Mouse (Mus musculus) adrenal gland, postnatal 14 days (tissue): ENCODE data around the gene Gm7361. TPM values are rescaled to one million over a fixed set of nuclear protein-coding genes. Genes with fewer than 3 reads are reported as not detected.
A peak's percentile ranks its signal among the peaks of the same experiment; 100 is the strongest.
"Not testable (repeated sequence)": the region's sequence is repeated elsewhere in the genome, so short reads cannot be mapped to it uniquely, and the experiment has no call there.

ENCODE experiments used
- DNase-seq: peaks from one replicate; pipeline ENCODE4 v3.0.0; 2021; ENCODE audit warnings: mixed read lengths
- long read RNA-seq, 2 experiments: library from polyadenylated mRNA; stranded (forward); transcript quantifications; one replicate each; pipeline ENCODE4 v2.0.0; 2021
- total RNA-seq: library from RNA; stranded (reverse); gene quantifications from 2 replicates; pipeline ENCODE4 v1.2.3, GENCODE M21; 2021

Gm7361 gene
- 0.19 TPM in 1 of 2 replicates, not detected in the other for total RNA-seq
- long read RNA-seq, experiment 1 = 0 reads
- long read RNA-seq, experiment 2 = 0 reads

GRCm38 (mm10) chr5:26257391-26257790, at the start of gene Gm7361:
TSS of gene Gm7361 (plus strand) at chr5:26257691.
- not testable (repeated sequence) for DNase-seq

- DNase-seq = no peak
These were observed 46.5 kb upstream of the Gm7361 start for GRCm38 (mm10) chr5:26211030-26211429.

DNA sequence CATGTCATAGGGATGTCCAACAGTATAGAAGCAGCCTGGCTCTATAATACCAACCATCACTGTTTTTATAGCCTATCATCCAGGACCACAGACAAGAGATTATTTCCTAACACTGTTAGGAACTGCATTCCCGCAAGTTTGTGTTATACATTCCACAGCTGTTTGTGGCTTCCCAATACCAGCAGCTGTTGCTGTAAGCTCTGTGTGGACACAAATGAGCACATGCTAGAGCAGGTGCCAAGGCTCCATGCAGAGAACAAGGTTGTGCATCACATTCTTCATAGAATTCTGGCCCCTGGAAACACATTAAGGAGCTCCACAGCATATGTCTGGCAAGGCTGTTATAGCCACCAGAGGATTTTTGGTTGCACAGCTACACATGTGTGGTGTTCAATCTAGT, 35.4 kb upstream of the Gm7361 start:
- DNase-seq = no peak

GRCm38 (mm10) chr5:26266656-26267055, 9.2 kb downstream of the Gm7361 start:
- DNase-seq = not testable (repeated sequence)

- DNase-seq = no peak
These were observed 22.9 kb downstream of the Gm7361 start for GRCm38 (mm10) chr5:26280361-26280760.

DNA sequence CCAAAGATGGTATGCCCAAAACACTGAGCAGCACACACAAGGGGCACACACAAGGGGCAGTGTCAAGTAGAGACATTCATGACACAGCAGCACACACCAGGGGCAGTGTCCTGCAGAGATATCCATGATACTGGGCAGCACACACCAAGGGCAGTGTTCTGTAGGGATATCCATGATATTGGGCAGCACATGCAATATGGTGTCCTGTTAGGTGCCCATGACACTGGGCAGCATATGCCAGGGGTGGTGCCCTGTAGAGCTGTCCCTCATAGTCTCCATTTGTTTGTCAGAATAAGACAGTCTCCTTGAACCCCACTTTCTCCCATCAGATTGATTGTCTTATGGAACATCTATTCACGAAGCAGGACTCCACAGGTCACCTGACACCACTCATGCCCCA, 24.2 kb downstream of the Gm7361 start:
- no peak for DNase-seq

GRCm38 (mm10) chr5:26282282-26282681, 24.8 kb downstream of the Gm7361 start:
- peak; percentile 68 for DNase-seq

GRCm38 (mm10) chr5:26283399-26283798, 25.9 kb downstream of the Gm7361 start:
- DNase-seq = no peak

DNA sequence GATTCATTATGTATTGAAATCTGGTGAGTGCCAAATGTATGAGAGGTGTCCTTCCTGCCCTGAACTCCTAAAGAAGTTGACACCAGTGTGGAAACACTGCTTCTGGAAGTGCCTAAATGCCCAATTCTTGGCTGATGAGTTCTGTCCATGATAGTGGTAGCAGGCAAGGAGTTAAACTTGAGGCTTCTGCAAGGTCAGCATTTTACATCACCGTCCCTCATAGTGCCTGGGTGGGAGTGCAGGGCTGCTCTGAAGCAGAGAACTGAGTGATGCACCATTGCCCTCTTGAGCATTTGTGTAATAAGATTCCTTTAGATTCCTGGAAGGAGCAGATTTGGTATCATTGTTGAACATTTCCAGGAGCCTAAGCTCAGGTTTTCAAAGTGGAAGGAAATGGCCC, 34.1 kb downstream of the Gm7361 start:
- DNase-seq = no peak

DNA sequence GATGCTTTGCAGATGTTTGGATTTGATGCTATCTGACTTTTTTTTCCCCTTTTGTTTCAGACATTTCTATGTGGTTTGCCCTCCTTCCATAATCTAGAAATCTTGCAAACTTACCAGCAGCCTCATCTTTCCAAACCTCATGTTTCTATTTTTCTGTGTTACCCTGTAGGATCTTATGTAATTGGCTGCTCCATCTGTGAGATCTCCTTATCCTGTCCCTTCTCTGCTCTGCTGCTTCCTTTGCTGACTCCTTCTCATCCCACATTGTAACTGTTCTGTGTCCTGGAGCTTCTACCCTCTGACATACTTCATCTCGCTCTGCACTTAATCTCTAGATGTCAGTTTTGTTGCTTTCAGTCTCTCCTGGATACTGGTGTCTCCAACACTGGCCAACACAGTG, 35.8 kb downstream of the Gm7361 start:
- no peak for DNase-seq

Other genes starting within 250 kb of the Gm7361 start
- gene Gm5862, start 234.8 kb upstream of the Gm7361 start, total RNA-seq = not detected in 2 replicates
- gene Speer4a, start 218.1 kb upstream of the Gm7361 start, total RNA-seq = not detected in 2 replicates
- not detected in 2 replicates for gene Gm7347, start 199.1 kb upstream of the Gm7361 start, total RNA-seq
- not detected in 2 replicates for gene Gm10471, start 168.4 kb upstream of the Gm7361 start, total RNA-seq
- not detected in 2 replicates for gene 5031410I06Rik, start 152.3 kb upstream of the Gm7361 start, total RNA-seq
- not detected in 2 replicates for gene Gm10220, start 136.3 kb upstream of the Gm7361 start, total RNA-seq